Mouse (Mus musculus) heart, postnatal 14 days (tissue): ENCODE data around the gene Frmd4a. TPM values are rescaled to one million over a fixed set of nuclear protein-coding genes. Genes with fewer than 3 reads are reported as not detected.
A peak's percentile ranks its signal among the peaks of the same experiment; 100 is the strongest.
"Not testable (repeated sequence)": the region's sequence is repeated elsewhere in the genome, so short reads cannot be mapped to it uniquely, and the experiment has no call there.

Experiments
- DNase-seq, 2 experiments: peaks; one replicate each; pipeline ENCODE4 v3.0.0; 2021 to 2022
- intact Hi-C: fragments of 180-260 bp; cut with DNase I; formaldehyde crosslinking; loops from one replicate; pipeline ENCODE4 v1.15.1; 2025
- total RNA-seq, 2 experiments: library from RNA; stranded (reverse); gene quantifications; 2 replicates each; pipeline ENCODE4 v1.2.3; 2021

Gene Frmd4a
- total RNA-seq, 2 experiments from 2014 or later = 29.3 to 29.9 TPM

- no peak for DNase-seq
- intact Hi-C loops = no loop called here
Observed at GRCm38 (mm10) chr2:4582930-4583329, 565.4 kb downstream of the Frmd4a start.

DNA sequence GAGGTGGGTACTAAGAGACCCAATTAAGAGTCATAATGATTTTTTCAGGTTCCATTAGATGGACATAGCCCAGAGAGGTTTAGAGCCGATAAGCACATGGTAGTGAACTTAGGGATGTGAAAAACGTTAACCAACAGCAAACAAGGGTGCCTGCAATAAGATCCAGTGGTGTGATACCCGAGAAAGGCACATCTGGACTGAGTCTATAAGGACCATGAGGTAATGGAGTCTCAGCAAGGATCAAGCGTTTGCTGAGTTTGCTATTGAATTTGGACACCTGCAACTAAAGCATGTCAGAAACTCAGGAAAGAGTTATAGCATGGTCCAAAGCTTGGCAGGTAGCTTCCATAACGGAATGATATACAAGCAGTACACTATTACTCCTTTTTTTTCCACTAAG lies 566.7 kb downstream of the Frmd4a start:
- no peak for DNase-seq
- intact Hi-C loops = no loop called here

GRCm38 (mm10) chr2:4586245-4586644 lies 568.7 kb downstream of the Frmd4a start:
- DNase-seq = peak; percentile 45
- intact Hi-C loops = no loop called here

- no peak for DNase-seq
- intact Hi-C loops = no loop called here
Observed at GRCm38 (mm10) chr2:4587685-4588409, 570.3 kb downstream of the Frmd4a start.

- no peak for DNase-seq
- intact Hi-C loops = no loop called here
Observed at GRCm38 (mm10) chr2:4591647-4592046, 574.1 kb downstream of the Frmd4a start.

DNA sequence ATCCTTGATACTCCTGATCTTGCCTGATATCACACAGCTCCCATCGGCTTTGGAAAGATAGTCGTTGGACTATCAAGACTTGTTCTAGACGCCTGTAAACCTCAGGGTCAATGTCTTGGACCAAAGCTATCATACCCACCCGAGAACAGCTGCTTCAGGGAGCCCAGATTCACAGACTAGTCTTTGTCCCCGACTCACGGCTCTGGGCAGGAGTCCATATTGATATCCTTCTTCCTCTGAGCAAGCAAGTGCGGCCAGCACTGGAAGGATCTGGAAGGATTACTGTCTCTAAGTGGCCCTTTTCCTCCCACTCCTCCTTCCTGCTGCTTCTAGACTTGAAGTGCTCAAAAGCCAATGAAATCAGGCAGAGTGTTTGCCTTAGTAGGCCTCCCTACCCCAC lies 575.1 kb downstream of the Frmd4a start:
- peak; percentile 55 to 57 for DNase-seq
- intact Hi-C loops = no loop called here

DNA sequence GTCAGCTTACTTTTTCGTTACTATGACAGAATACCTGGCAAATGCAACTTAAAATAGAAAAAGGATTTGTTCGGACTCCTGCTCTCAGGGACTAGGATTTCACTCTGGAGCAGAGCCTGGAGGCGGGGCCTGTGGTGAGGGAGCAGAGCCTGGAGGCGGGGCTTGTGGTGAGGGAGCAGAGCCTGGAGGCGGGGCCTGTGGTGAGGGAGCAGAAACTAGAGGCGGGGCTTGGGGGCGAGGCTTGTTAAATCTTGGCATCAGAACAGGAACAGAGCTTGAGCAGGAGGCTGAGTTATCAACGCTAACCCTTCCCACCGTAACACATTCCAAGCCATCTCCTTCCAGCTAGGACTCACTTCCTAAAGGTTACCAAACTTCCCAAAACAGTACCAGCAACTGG lies 575.9 kb downstream of the Frmd4a start:
- DNase-seq = peak; percentile 71 to 77
- intact Hi-C loops = no loop called here

DNA sequence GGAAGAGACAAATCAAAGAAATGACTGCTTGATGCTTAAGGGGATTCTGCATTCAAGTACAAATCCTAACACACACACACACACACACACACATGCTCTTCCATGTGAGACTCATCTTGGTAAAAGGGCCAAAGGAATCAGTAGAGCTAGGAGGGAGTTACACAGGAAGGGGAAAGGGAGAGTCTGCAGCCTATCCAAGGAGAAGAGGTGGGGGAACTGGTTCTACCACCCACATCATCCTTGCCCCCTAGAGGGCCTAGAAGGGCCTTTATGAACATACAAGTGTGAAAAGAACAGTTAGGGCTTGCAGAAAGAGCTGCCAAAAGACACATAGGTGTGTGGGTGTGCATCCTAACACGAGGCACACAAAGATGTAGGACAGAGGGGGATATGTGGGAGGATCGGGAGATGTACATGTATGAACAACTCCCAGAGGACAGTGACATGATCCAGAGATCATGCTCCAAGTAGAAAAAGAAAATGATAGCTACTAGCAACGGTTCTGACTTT lies 576.4 kb downstream of the Frmd4a start:
- intact Hi-C loops = no loop called here
- DNase-seq = no peak

DNA sequence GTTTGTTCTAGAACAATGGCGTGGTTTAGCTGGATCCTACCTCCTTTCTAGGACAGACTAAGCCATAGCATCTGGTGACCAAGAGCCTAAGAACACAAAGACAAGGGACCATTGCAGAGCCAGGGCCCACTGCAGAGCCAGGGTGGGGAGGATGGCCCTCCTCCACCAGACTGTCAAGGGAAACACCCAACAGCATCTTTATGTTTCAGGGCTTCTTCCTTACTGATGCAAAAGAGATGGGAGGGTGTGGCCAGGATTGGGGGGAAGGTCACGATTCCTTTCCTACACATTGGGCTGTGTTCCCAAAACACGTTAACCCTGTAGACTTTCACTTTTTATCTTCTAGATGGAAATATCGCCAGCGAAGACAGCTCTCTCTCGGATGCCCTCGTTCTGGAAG lies 579.5 kb downstream of the Frmd4a start:
- intact Hi-C loops = no loop called here
- no peak for DNase-seq

- intact Hi-C loops = loop anchor here (1.0 to 5.0 kb wide), 5 partner anchors 42 to 379 kb away; no protein-coding TSS in a partner anchor
- peak; percentile 72 to 81 for DNase-seq
Observed at GRCm38 (mm10) chr2:4601034-4601890, 583.7 kb downstream of the Frmd4a start.

DNA sequence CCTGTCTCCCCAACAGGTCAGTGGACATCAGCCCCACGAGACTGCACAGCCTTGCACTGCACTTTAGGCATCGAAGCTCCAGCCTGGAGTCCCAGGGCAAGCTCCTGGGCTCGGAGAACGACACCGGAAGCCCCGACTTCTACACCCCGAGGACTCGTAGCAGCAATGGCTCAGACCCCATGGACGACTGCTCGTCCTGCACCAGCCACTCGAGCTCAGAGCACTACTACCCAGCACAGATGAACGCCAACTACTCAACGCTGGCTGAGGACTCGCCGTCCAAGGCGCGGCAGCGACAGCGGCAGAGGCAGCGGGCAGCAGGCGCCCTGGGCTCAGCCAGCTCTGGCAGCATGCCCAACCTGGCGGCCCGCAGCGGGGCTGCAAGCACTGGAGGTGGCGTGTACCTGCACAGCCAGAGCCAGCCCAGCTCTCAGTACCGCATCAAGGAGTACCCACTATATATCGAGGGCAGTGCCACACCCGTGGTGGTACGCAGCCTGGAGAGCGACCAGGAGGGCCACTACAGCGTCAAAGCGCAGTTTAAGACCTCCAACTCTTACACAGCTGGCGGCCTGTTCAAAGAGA lies 585.9 kb downstream of the Frmd4a start:
- peak; percentile 51 to 58 for DNase-seq
- intact Hi-C loops = loop anchor here (5.0 kb wide), 2 partner anchors 259 to 381 kb away; no protein-coding TSS in a partner anchor

DNA sequence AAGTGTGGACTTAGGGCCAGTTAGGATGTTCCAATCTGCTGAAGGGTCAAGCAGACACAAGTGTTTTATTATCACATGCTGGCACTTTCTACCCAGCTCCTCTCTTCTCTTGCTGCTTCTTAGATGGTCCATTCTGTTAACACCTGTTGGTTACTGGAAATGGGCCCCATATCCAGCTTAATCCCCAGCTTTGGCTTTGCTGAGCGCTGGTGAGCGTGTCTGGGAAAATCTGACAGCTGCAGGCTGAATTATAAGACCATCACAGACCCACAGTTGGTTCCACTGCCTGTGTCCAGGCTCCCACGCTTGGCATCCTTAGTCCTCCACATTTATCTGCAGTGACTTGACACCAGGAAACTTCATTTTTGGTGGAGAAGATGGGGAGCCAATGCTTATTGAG lies 589.0 kb downstream of the Frmd4a start:
- intact Hi-C loops = no loop called here
- DNase-seq = no peak

DNA sequence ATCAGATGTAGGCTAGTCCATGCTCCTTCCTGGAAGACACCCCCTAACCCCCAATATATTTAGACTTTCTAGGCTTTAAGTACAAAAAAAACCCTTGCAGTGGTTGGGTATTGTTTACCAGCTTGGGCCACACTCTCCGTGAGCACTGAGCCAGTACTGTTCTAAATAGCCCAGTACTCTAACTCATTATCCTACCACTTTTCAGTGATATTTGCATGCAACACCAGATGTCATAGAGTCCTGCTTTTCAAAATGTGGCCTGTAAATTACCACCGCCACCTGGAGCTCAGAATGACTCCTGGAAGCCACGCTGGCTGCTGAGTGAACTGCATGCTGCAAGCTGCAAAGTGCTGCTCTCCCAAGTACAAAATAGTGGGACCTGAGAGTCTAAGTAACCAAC lies 590.7 kb downstream of the Frmd4a start:
- no peak for DNase-seq
- intact Hi-C loops = no loop called here

DNA sequence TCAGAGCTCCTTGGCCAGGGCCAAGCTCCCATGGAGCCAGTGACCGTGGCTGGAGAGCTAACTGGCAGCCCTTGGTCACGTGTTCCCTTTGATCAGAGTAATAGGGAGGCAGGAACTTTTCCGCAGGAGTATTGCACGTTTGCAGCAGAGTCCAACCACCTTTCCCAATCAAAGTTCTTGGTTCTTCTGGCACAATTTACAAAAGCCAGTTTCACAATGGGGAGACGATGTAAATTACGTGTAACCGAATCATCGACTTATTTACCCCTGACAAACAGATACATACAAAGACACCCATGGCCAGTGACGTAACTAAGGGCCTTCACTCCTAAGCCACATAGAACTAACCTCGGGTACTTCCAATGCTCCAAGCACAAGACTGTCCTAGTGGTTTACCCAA lies 591.9 kb downstream of the Frmd4a start:
- intact Hi-C loops = no loop called here
- no peak for DNase-seq

DNA sequence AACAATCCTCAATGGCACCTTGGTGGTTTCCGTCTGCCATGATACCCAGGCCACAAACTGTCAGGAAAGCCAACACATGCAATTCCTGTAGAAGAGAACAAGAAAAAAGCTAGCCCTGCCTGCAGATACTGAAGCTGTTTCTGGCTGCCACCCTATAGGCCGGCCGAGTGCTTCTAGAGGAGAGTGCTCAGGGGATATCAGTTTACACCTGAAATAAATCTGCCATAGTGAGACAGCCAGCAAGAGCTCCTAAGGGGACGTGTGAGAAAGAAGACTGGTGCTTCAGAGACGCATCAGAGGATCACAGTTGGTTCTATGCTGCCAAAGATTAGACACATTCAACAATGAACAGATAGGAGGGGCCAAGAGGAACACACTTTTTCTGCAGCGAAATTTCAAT lies 593.8 kb downstream of the Frmd4a start:
- intact Hi-C loops = loop anchor here (5.0 kb wide), 1 partner anchor 41 kb away; the partner anchor contains the start of gene Prpf18
- no peak for DNase-seq

- DNase-seq = no peak
- intact Hi-C loops = loop anchor here (5.0 kb wide), 1 partner anchor 41 kb away; the partner anchor contains the start of gene Prpf18
Observed at GRCm38 (mm10) chr2:4611704-4612103, 594.2 kb downstream of the Frmd4a start.

DNA sequence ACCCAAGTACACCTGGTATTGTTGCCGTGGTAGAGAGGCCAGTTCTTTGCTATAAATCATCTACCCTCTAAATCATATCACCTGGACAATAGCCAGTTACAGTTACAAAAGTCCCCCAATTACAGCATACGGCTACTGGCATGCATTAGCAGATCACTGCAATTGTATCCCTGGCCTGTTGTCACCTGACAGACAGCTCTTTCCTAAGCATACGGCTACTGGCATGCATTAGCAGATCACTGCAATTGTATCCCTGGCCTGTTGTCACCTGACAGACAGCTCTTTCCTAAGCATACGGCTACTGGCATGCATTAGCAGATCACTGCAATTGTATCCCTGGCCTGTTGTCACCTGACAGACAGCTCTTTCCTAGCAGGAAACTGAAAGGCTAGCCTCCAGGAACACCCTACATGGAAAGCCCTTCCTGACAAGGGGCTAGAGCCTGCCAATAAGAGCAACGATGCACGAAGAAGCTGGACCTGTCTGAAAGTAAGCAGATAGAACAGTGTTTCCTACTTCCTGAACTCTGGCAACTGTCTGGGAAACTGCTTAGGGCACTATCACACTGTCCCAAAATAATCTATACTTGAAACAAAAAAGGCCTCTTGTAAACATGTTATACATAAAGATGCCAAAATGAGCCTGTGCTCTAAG lies 596.9 kb downstream of the Frmd4a start:
- intact Hi-C loops = loop anchor here (5.0 kb wide), 1 partner anchor 38 kb away; the partner anchor contains the start of gene Prpf18
- not testable (repeated sequence) for DNase-seq

- intact Hi-C loops = no loop called here
- no peak for DNase-seq
Observed at GRCm38 (mm10) chr2:4615014-4615546, 597.6 kb downstream of the Frmd4a start.

DNA sequence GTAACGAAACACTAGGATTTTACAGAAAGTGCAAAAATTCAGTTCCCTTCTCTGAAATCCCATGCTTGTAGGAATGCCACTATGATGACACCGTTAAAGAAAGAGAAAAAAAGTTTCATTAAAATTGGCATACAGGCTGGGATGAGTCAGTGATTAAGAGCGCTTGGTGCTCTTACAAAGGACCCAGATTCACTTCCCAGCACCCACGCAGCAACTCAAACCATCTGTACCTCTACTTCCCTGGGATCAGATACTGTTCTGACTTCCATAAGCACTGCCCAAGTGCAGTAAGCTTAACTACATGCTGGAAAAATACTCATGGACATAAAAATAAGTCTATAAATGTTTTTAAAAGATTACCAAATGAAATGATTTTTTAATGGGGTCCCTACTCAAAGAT lies 599.5 kb downstream of the Frmd4a start:
- intact Hi-C loops = no loop called here

DNA sequence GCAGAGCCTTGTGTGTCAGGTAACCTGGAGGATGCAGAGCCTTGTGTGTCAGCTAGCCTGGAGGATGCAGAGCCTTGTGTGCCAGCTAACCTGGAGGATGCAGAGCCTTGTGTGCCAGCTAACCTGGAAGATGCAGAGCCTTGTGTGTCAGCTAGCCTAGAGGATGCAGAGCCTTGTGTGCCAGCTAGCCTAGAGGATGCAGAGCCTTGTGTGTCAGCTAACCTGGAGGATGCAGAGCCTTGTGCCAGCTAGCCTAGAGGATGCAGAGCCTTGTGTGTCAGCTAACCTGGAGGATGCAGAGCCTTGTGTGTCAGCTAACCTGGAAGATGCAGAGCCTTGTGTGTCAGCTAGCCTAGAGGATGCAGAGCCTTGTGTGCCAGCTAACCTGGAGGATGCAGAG lies 601.6 kb downstream of the Frmd4a start:
- intact Hi-C loops, DNase-seq: not testable (repeated sequence)

More for the DNA sequence above, 599.5 kb downstream of the Frmd4a start:
- DNase-seq = no peak
